ENCODE assay signal across 7 mouse cellular contexts in genomic region chr11:76085898-76086591, GRCm38 (mm10). TPM values are rescaled to one million over a fixed set of nuclear protein-coding genes. Genes with fewer than 3 reads are reported as not detected.
DNase-seq lines count a peak whose midpoint lies in the region; ATAC-seq and TF ChIP-seq lines count a peak whose summit lies in the region.

No protein-coding gene starts in this region.

- H3K4me1 ChIP-seq in kidney, embryonic 15.5 days = no peaks in the 10 kb centered on the region
- H3K4me1 ChIP-seq in CH12.LX (ENCODE audit: control insufficient read depth in 1 of 2, insufficient read depth in 2 of 2) = peaks cover 0 to 10% of the 10 kb centered on the region in 2 experiments; a peak in 2 of 4 replicates
- no peaks in the 10 kb centered on the region for H3K4me1 ChIP-seq in liver, postnatal 0 days (ENCODE audit: insufficient read depth)

- no peak for ATAC-seq in kidney, embryonic 15.5 days (replicated peaks; ENCODE audit: low FRiP score)
- no peak for ATAC-seq in liver, postnatal 0 days

- in situ Hi-C loops in CH12.LX (cut with MboI; ENCODE audit: low pct_ligation_motif_present, low pct_unique_long_range_greater_than_20kb, low sequenced_read_pairs) = no loop called here

- 83% methylated on average over 5 of the region's 5 CpGs for WGBS in kidney, embryonic 15.5 days
- WGBS in liver, postnatal 0 days (ENCODE audit: insufficient replicate concordance) = 69% methylated on average over 5 of the region's 5 CpGs

- DNase-seq in kidney, adult 9 months = peak; percentile 71
- DNase-seq in CH12.LX (ENCODE audit: extremely low read depth) = peak; percentile 51
- peak; percentile 57 for DNase-seq in R1 (ENCODE audit: low read depth, low spot score)
- peak; percentile 44 for DNase-seq in embryo, embryonic 10 days (ENCODE audit: low spot score)
- DNase-seq in liver, postnatal 0 days = peak; percentile 71
- peak; percentile 67 to 81 for DNase-seq in spleen, postnatal 10 days (ENCODE audit: low spot score in 2 of 2)

- H3K4me2 ChIP-seq in kidney, embryonic 15.5 days = no peak overlapping the region
- H3K4me2 ChIP-seq in CH12.LX (ENCODE audit: insufficient read depth, low read depth, poor library complexity, severe bottlenecking) = no peak overlapping the region
- H3K4me2 ChIP-seq in liver, postnatal 0 days (ENCODE audit: low read depth, low read length) = no peak overlapping the region

- H3K27me3 ChIP-seq in kidney, embryonic 15.5 days = no peaks in the 10 kb centered on the region
- no peaks in the 10 kb centered on the region for H3K27me3 ChIP-seq in CH12.LX (replicated peaks)
- no peaks in the 10 kb centered on the region for H3K27me3 ChIP-seq in liver, postnatal 0 days (ENCODE audit: insufficient read depth, low read length)

- no peak overlapping the region for H3K27ac ChIP-seq in kidney, embryonic 15.5 days
- H3K27ac ChIP-seq in CH12.LX (ENCODE audit: insufficient read depth, low read depth) = no peak overlapping the region
- H3K27ac ChIP-seq in liver, postnatal 0 days (ENCODE audit: low read depth) = no peak overlapping the region

- peak; percentile 76 for TF ChIP-seq RAD21 in CH12.LX (IDR thresholded peaks at IDR 0.05; ENCODE audit: low read depth, low read length)

- peaks cover 27% of the 10 kb centered on the region for H3K36me3 ChIP-seq in kidney, embryonic 15.5 days
- peaks cover 34 to 87% of the 10 kb centered on the region in 2 experiments for H3K36me3 ChIP-seq in CH12.LX (replicated peaks in 1 of 2; ENCODE audit: control insufficient read depth in 1 of 2, insufficient read depth in 1 of 2, low read length in 1 of 2)
- peaks cover 24% of the 10 kb centered on the region for H3K36me3 ChIP-seq in liver, postnatal 0 days (replicated peaks; ENCODE audit: insufficient read depth, low read length)

- no peaks in the 10 kb centered on the region for H3K79me2 ChIP-seq in CH12.LX (replicated peaks; ENCODE audit: control insufficient read depth, extremely low read depth, insufficient read depth, poor library complexity, severe bottlenecking)

- no peak for TF ChIP-seq POLR2A in CH12.LX (IDR thresholded peaks at IDR 0.05; ENCODE audit: low read depth, low read length)

- no peaks in the 10 kb centered on the region for H3K9me3 ChIP-seq in kidney, embryonic 15.5 days (replicated peaks)
- no peaks in the 10 kb centered on the region for H3K9me3 ChIP-seq in CH12.LX (replicated peaks; ENCODE audit: low read length)
- H3K9me3 ChIP-seq in liver, postnatal 0 days (ENCODE audit: low read length) = no peaks in the 10 kb centered on the region

- dilution Hi-C loops in CH12.LX (cut with MboI; ENCODE audit: extremely low pct_ligation_motif_present, extremely low pct_unique_long_range_greater_than_20kb, low sequenced_read_pairs) = no loop called here

- peak; percentile 88 to 89 for TF ChIP-seq CTCF in CH12.LX (conservative IDR thresholded peaks at IDR 0.05 in 1 of 2, IDR thresholded peaks at IDR 0.05 in 1 of 2; ENCODE audit: low read depth in 2 of 2, low read length in 2 of 2)
- peak; percentile 82 for TF ChIP-seq CTCF in liver, postnatal 0 days (IDR thresholded peaks at IDR 0.05; ENCODE audit: low read depth)

- no peak for TF ChIP-seq EP300 in CH12.LX (IDR thresholded peaks at IDR 0.05; ENCODE audit: low read length)
- TF ChIP-seq EP300 in liver, postnatal 0 days (IDR thresholded peaks at IDR 0.05; ENCODE audit: low read depth) = no peak

- no peak overlapping the region for H3K9ac ChIP-seq in kidney, embryonic 15.5 days
- H3K9ac ChIP-seq in CH12.LX (ENCODE audit: insufficient read depth, low read depth) = no peak overlapping the region
- no peak overlapping the region for H3K9ac ChIP-seq in liver, postnatal 0 days (replicated peaks)

- no peak overlapping the region for H3K4me3 ChIP-seq in kidney, embryonic 15.5 days (replicated peaks)
- no peak overlapping the region for H3K4me3 ChIP-seq in CH12.LX (replicated peaks in 1 of 3; ENCODE audit: low read depth in 2 of 3, low read length in 2 of 3, poor library complexity in 1 of 3)
- H3K4me3 ChIP-seq in liver, postnatal 0 days (ENCODE audit: low read depth, low read length) = no peak overlapping the region

TF ChIP-seq in CH12.LX, 34 proteins besides CTCF, POLR2A, EP300 and RAD21:
- TF ChIP-seq HCFC1 (IDR thresholded peaks at IDR 0.05; ENCODE audit: low read depth, low read length) (no peak), CHD2 (IDR thresholded peaks at IDR 0.05; ENCODE audit: low read length) (no peak), KAT2A (IDR thresholded peaks at IDR 0.05; ENCODE audit: insufficient replicate concordance, low read length) (no peak), E2F4 (IDR thresholded peaks at IDR 0.05; ENCODE audit: insufficient replicate concordance, low read depth, low read length) (no peak), MYC (IDR thresholded peaks at IDR 0.05; ENCODE audit: low read depth, low read length) (no peak), MAZ (IDR thresholded peaks at IDR 0.05; ENCODE audit: low read depth, low read length) (no peak), SMC3 (IDR thresholded peaks at IDR 0.05; ENCODE audit: low read depth, low read length) (peak; percentile 82), IRF4 (IDR thresholded peaks at IDR 0.05; ENCODE audit: low read depth, low read length) (no peak)

RNA-seq across cellular contexts. Expression of gene Rflnb, which starts 58.5 kb away (rescaled TPM):
- polyA plus RNA-seq in kidney, embryonic 15.5 days (2015; fragmentation: Nextera tagmentation; extraction: Ambion mirVana) = 27.7 and 30.6 TPM in 2 replicates
- total RNA-seq in CH12.LX (2012; rRNA removed) (0.80 and 0.85 TPM in 2 replicates), CH12.LX (2014; rRNA removed) (0.19 and 0.26 TPM in 2 replicates)
- polyA plus RNA-seq in CH12.LX (2012; ENCODE audit: insufficient read length, low read depth) = 0.31 and 0.69 TPM in 2 replicates
- 7.8 and 7.9 TPM in 2 replicates for polyA plus RNA-seq in liver, postnatal 0 days (2015; fragmentation: Nextera tagmentation; extraction: Ambion mirVana)
